Mouse (Mus musculus) myocyte (in vitro differentiated cells): ENCODE results near the gene Sema4b.

Experiments
- E2F4 ChIP-seq: IDR thresholded peaks from one replicate; pipeline ENCODE4 v1.6.1; 2011; ENCODE audit warnings: mild to moderate bottlenecking, control low read depth, moderate library complexity; ENCODE audit not compliant: insufficient read depth
- POLR2A ChIP-seq: IDR thresholded peaks from one replicate; pipeline ENCODE4 v1.6.1; 2011; ENCODE audit warnings: low read depth, mild to moderate bottlenecking, control low read depth, moderate library complexity; ENCODE audit not compliant: insufficient read length

- no peak for TF ChIP-seq POLR2A
- TF ChIP-seq E2F4, result no peak
These were observed 28.0 kb upstream of the Sema4b start for GRCm38 (mm10) chr7:80158496-80159268.
